Mouse (Mus musculus) liver (tissue): ENCODE results near the gene Slc27a3.

Experiments used
- DNase-seq: peaks from one replicate; pipeline ENCODE4 v3.0.0-alpha.2; 2020; ENCODE audit warnings: mixed read lengths

Gene Slc27a3

GRCm38 (mm10) chr3:90389511-90390490 lies at the start of gene Slc27a3:
Gene Slc27a3 (minus strand): TSS chr3:90389938.
- DNase-seq: peak; percentile 42

DNA sequence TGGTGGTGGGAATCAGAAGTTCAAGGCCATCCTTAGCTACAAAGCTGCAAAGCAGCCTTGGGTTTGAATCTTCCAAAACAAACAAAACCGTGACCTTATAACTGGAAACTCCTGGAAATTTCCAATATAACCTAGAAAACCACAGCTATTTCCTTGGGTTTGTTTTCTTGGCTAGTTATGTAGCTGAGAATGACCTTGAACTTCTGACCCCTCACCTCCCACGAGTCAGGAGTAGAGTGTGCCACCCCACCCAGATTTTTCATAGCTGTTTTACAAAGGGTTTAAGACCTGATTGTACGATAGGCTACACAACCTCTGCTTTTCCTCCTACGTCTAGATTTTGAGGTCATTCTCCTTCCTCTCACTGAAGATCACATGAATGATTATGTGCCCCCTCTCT lies 47.4 kb upstream of the Slc27a3 start:
- no peak for DNase-seq

DNA sequence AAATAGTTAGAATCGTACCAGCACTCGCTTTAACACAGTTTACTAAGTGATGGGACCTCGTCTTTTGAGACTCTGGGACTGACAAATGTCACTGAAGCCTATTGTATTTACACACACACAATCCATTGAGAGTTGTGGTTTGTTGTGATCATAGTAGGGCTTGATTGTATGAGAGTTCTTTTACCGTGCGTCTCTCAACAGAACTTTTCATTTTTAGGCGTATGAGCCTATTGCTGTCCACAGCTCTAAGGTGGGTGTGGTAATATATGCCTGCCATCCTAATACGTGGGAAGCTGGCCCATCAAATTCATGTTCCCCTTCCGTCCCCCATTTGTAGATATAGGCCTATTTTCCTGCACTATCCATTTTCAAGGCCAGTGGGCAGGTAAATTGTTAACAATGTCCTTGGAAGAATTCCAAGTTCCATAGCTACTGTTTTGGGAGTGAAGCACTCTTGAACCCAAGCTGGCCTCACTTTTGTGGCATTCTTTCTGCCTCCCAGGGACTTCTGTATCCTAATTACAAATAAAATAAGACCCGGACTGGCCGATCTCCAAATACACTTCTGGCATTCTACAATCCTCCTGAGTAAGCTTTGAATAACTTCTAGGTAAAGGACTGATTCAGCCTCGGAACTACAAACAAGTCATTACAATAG lies 44.5 kb upstream of the Slc27a3 start:
- DNase-seq: no peak

DNA sequence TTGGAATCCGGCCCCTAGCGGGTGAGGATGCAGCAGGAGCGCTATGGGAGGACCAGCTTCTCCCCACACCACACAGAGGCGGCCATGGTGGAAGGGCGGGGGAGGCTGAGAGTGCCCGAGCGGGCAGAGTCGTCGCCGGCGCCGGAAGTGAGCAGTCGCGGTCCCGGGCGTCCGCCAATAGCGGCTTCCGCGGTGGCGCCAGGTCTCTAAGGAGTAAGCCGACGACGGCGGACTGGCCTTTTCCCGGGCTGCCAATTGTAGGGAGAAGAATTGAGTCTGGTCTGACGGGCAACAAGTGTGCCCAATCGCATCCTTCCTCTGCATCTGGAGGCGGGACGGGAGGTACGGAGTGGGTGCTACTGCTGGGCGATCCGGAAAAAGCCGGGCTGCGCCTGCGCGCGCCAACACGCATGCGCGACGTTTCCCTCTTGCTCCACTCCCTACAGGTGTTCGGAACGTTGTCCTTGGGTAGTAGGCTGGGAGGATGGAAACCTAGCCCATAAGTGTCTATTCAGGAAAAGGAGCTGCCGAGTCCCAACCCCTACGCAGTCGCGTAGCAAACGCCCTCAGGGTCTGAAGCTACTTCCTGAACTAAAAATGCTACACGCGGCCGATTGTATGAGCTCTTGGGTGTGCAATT lies 43.8 kb upstream of the Slc27a3 start, which contains the start of gene Ints3:
Ints3 (minus strand) TSS at position 242 of the 640 bp plus-strand sequence.
- peak; percentile 99 for DNase-seq

- peak; percentile 57 for DNase-seq
Observed at GRCm38 (mm10) chr3:90432811-90433219, 43.1 kb upstream of the Slc27a3 start.

DNA sequence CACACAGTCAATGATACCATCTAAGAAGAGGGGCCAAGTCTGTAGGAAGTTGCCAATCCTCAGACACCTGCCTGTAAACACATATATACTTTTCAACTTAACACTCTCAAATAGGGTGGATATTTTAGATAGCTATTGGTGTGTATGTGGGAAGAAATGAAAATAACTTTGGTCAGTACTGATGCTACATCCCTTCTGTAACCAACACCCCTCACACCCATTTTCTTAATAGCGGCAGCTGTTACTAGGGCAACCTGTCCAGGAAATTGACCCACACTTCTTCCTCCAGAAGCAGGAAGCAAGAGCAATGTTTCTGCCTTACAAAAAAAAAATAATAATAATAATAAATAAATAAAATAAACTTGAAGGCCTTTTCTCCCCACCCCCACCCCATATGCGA lies 42.6 kb upstream of the Slc27a3 start:
- no peak for DNase-seq

GRCm38 (mm10) chr3:90429576-90429975 lies 39.8 kb upstream of the Slc27a3 start:
- peak; percentile 71 for DNase-seq

- peak; percentile 9 for DNase-seq
Observed at GRCm38 (mm10) chr3:90428186-90428585, 38.4 kb upstream of the Slc27a3 start.

DNA sequence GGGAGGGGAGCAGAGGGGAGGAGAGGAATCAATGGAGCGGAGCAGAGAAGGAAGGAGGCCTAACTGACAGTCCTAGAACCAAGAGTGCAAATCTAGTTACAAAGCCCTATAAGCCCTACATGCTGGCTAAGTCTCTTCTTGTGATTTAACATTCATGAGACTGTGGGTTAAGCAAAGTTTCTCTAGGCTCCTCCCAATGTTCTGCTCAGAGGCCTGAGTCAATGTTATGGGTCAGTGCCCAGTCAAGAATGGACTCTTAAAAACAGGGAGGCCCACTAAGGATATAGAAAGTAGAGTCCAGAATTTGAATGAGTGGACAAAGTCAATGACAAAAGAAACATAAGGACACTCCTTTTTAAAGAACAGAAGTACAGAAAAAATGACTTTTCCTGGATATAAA lies 37.8 kb upstream of the Slc27a3 start:
- DNase-seq: no peak

- DNase-seq: no peak
Observed at GRCm38 (mm10) chr3:90425499-90425898, 35.8 kb upstream of the Slc27a3 start.

DNA sequence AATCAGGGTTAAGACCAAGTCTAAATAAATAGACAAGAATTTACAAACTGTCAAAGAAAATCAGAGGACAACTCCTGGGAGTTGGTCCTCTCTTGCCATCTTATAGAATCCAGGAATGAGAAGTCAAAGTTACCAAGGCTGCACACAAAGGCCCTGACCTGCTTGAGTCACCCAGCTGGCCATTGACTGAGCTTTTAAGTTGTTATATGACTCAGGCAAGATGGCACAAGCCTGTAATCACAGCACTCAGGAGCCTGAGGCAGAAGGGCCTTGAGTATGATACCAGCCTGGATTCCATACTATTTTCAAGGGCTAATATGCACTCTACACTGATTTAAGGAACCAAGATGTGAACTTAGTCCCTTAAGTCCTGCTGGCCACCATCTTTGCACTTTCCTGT lies 33.8 kb upstream of the Slc27a3 start:
- DNase-seq: no peak

DNA sequence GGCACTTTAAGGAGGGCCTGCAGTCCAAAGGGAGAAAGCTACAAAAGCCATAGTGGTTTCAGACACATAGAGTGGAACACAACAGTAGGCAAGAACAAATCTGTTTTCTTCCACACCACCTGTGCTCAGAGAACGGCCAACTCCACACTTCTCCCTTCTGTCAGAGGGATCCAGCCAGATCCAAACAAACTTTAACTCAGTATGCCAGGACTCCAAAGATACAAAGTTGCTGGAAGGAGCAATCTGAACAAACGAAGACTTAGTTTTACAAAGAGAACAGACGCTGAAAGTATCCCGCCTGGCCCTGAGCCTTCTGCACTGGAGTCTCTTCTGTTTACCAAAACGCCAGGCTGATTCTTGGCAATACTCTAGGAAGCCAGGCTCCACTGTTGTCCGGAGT lies 31.0 kb upstream of the Slc27a3 start:
- no peak for DNase-seq

DNA sequence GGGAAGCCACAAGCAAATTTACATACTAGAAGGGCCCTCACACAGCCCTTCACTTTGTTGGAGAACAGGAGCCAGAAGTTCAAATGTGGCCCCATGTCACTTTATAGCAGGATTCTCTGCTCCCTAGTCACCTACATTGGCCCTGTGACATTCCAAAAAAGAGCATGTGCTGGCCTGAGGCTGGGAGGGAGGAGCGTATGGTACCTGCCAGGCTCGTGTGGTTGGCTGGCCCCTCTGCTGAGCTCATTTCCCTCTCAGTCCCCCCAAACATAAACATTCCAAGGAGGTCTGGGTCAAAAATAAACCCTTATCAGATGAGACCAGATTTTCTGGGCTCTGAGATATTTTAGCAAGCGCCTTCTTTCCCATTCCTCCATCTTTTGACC lies 23.3 kb upstream of the Slc27a3 start:
- DNase-seq: no peak

GRCm38 (mm10) chr3:90412312-90413010 lies 22.7 kb upstream of the Slc27a3 start:
- DNase-seq: peak; percentile 73

DNA sequence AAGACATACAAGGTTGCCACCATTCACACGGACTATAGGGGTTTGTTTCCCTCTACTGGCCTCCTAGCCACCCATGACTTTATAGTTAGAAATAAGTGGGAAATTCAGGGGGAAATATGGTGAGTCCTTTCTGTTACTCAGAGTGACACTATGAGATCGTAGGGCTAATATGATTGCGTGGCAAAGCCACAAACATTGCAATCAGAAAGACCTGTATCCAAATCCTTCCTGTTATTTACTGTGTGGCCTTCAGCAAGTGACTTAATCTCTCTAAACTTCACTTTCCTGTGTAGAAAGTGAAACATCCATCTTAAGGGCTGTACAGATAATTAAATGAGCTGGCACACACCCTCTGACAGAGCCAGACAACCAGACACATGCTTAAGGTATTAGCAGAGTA lies 19.0 kb upstream of the Slc27a3 start:
- no peak for DNase-seq

GRCm38 (mm10) chr3:90406414-90406813 lies 16.7 kb upstream of the Slc27a3 start:
- DNase-seq: no peak

DNA sequence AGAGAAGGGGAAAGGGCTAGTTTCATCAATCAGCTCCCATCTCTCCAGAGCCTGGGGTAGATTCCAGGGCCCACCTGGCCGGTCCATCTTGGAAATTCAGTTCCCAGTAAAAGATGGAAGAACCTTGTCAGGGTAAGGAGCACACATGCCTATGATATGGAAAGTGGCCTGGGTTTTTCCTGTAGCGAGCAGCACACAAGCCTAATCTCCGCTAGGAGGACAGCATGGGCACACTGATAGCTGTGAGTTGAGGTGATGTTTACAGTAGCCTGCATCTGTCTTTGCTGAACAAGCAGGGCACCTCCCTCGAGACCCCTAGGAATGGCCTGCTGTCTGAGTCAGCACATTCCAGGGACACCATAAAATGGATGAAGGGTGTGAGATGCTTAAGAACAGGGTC lies 14.9 kb upstream of the Slc27a3 start:
- no peak for DNase-seq

GRCm38 (mm10) chr3:90404121-90404520 lies 14.4 kb upstream of the Slc27a3 start:
- no peak for DNase-seq

DNA sequence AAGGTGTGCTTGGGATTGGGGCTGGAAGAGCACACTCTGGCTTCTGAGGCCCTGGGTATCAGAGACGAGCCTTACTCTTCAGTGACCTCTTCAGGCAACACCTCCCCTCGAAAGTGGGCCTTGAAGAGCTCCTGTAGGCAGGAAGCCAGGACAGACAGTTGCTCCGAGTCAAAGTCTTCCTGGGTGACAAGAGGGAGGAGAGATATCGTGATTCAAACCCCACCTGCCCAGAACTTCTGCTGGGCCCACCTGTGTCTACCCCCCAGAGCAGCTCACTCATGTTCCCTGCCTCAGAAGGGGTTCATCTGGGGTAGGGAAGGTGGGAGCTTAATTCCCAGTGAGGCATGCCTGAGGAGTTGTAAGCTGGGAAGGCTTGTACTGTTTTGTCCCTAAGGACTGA lies 11.3 kb upstream of the Slc27a3 start:
- DNase-seq: no peak

GRCm38 (mm10) chr3:90395629-90396028 lies 5.9 kb upstream of the Slc27a3 start:
- DNase-seq: no peak

GRCm38 (mm10) chr3:90392661-90393060 lies 2.9 kb upstream of the Slc27a3 start:
- DNase-seq: no peak

- no peak for DNase-seq
Observed at GRCm38 (mm10) chr3:90391941-90392340, 2.2 kb upstream of the Slc27a3 start.

- DNase-seq: no peak
Observed at GRCm38 (mm10) chr3:90391004-90391403, 1.3 kb upstream of the Slc27a3 start.
